Mouse (Mus musculus): ENCODE results near the gene Uqcrh. TPM values are rescaled to one million over a fixed set of nuclear protein-coding genes. Genes with fewer than 3 reads are reported as not detected.

The Uqcrh gene
- 31.4 and 43.3 TPM in 2 replicates for polyA plus RNA-seq (2012; rRNA removed)

DNA sequence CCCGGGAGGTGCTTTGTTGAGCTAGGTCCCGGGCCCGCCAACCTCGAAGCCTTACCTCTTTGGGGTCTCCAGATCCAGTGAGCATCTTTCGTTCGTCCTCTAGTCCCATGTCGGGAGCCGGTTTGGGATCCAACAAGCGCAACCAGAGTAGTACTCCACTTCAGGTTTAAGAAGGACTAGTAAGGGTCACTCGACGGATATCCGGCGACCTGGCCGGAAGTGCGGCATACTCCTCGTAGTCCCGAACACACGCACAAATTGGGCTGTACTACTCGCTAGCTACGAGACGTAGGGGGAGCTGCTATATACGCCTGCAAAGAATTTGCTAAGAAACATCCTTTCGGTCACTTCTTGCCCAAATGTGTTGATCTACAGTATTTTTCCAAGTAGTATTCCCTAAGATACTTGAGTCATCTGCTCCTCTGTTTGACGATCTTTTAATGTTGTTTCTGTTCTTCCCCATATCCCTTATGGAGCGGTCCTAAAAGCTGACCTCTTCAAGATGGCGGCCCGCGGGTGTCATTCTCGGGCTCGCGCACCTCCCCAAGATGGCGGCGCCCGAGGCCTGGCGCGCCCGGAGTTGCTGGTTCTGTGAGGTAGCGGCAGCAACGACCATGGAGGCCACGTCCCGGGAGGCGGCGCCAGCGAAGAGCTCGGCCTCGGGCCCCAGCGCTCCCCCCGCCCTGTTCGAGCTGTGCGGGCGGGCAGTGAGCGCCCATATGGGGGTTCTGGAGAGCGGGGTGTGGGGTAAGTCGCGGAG, at the start of gene Uqcrh, which contains the start of gene Lrrc41:
Gene Uqcrh (minus strand): TSS at position 211 of the 760 bp plus-strand sequence.
Gene Lrrc41 (plus strand): TSS at position 409 of the 760 bp plus-strand sequence.

DNA sequence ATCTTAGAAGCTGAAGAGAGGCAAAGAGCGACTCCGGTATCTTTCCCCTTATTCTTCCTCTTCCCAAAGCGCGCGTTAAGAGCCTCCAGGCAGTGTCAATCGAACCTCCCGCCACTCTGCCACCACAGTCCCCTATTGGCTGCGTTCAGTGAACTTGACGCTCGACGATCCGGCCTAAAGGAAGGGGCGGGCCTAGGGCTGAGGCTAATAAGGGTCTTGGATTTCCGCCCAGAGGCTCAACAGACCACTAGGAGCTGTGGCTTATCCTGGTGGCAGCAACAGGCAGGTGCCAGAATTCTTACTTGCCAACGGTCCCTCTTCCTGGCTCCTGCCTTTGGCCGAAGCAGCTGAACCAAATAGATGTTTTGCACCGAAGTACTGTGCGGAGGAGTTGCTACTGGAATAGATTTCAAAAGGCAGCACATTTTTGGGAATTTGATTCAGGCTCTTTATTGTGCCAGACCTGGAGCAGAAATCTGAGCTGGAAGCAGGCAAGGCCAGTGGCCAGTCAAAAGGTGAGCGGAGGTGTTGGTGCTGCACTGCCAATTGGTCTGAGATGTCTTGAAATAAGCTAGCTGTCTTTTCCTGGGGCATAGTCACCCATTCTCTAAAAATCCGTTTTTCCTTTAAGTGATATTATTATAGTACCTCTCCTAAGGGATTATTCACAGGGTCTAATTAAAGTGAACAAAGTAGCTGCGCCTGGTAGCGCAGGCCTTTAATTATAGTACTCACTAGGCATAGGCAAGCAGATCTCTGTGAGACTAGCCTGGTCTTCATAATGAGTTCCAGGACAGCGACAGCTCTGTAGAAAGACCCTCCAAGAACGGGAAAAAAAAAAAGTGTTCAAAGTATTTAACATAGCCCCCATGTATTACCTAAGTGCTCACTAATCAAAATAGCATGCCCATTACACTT, 49.0 kb upstream of the Uqcrh start, which contains the start of the genes Rad54l and Pomgnt1:
Gene Rad54l (minus strand): TSS at position 89 of the 918 bp plus-strand sequence.
Gene Pomgnt1 (plus strand): TSS at position 239 of the 918 bp plus-strand sequence.

DNA sequence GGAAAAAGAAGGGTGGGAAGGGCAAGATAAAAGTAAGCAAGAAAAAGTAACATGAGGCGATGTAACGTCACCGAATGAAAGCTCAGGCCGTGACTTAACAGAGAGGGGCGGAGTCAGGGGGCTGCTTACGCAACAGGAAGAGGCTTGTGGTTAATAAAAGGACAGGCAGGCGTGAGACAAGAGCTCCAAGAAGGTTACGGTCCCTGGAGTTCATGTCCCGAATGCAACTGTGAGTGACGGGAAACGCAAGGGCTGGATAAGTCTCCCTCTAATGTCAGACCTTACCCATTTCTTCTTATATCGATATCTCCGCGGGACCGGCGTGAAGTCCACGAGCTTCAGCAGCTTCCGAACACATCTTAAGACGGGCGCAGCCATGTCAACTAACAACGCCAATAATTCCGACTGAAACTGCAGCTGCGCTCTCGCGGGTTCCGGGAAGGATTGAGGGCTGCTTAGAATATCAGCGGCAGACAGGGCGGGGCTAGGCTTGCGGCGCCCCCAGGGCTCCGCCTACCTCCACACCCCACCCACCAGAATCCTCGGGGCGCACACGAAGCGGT, 21.4 kb downstream of the Uqcrh start, which contains the start of gene Nsun4:
Gene Nsun4 (minus strand): TSS at position 478 of the 563 bp plus-strand sequence.

DNA sequence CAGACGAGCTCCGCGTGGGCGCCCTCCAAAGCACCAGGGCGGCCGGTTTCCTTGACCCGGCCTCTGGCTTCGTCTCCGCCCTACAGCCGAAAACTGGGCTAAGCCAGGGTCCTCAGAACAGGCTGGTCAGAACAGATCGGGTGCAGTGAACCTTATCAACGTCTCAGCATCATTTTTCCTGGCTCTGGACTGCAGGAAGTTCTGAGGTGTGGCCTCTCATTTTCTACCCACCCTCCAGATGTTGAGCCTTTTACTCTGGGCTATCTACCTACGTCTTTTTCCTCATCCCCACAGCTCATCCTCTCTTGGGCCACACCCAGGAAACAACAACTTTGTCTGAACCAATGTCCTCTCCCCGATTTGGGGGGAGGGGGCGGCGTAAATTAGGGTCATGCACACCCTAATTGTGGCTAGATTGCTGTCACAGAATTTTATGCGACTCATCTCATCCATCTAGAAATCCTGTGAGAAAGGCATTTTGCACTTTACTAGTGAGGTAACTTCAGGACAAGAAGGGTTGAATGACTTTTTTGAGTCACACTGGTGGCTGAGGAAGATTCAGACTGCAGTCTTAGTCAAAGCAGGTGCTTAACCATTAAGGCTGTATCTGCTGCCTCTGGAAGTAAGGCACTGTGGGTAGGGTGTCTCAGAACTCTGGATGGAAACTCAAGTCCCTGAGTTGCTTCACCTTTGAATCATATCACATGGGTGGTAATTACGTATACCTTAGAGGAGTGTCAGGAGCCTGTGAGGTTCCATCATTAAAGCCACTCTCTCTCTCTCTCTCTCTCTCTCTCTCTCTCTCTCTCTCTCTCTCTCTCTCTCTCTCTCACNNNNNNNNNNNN, 56.7 kb downstream of the Uqcrh start, which contains the start of gene Faah:
Gene Faah (minus strand): TSS at position 25 of the 845 bp plus-strand sequence.

Other genes with a start within 250 kb of the Uqcrh start
- gene Mob3c, start 247.0 kb downstream of the Uqcrh start, polyA plus RNA-seq (2012; rRNA removed), result 6.3 and 6.8 TPM in 2 replicates
- gene Mknk1, start 235.9 kb downstream of the Uqcrh start, polyA plus RNA-seq (2012; rRNA removed), result 12.3 and 17.2 TPM in 2 replicates
- gene Kncn, start 190.7 kb downstream of the Uqcrh start, polyA plus RNA-seq (2012; rRNA removed), result not detected in 2 replicates
- not detected in 2 replicates for gene 6430628N08Rik, start 184.4 kb downstream of the Uqcrh start, polyA plus RNA-seq (2012; rRNA removed)
- 1.2 and 1.4 TPM in 2 replicates for gene Dmbx1, start 135.1 kb downstream of the Uqcrh start, polyA plus RNA-seq (2012; rRNA removed)
- gene Faah, start 57.1 kb downstream of the Uqcrh start, polyA plus RNA-seq (2012; rRNA removed), result 10.2 and 10.4 TPM in 2 replicates
- 2.1 and 2.2 TPM in 2 replicates for gene Nsun4, start 21.2 kb downstream of the Uqcrh start, polyA plus RNA-seq (2012; rRNA removed)
- 45.8 and 46.0 TPM in 2 replicates for gene Lrrc41, start 198 bp upstream of the Uqcrh start, polyA plus RNA-seq (2012; rRNA removed)
- gene Rad54l, start 48.6 kb upstream of the Uqcrh start, polyA plus RNA-seq (2012; rRNA removed), result 0.35 and 0.61 TPM in 2 replicates
- gene Pomgnt1, start 48.8 kb upstream of the Uqcrh start, polyA plus RNA-seq (2012; rRNA removed), result 13.1 and 13.5 TPM in 2 replicates
- gene Lurap1, start 76.3 kb upstream of the Uqcrh start, polyA plus RNA-seq (2012; rRNA removed), result 1.6 and 2.7 TPM in 2 replicates
- 41.8 and 44.2 TPM in 2 replicates for gene Tspan1, start 92.5 kb upstream of the Uqcrh start, polyA plus RNA-seq (2012; rRNA removed)
- not detected in 2 replicates for gene 1700042G07Rik, start 98.3 kb upstream of the Uqcrh start, polyA plus RNA-seq (2012; rRNA removed)
- gene Gm49337, start 98.3 kb upstream of the Uqcrh start, polyA plus RNA-seq (2012; rRNA removed), result not detected in 2 replicates
- gene Pik3r3, start 146.5 kb upstream of the Uqcrh start, polyA plus RNA-seq (2012; rRNA removed), result 4.1 and 5.5 TPM in 2 replicates